Mouse (Mus musculus) kidney, embryonic 15.5 days (tissue): ENCODE data around the gene Pf4. TPM values are rescaled to one million over a fixed set of nuclear protein-coding genes. Genes with fewer than 3 reads are reported as not detected.

Source experiments
- ATAC-seq: fragments of 200-750 bp; cut with Nextera tagmentation; replicated peaks from 2 replicates; pipeline ENCODE4 v1.8.0; 2017; ENCODE audit warnings: moderate TSS enrichment; ENCODE audit not compliant: low FRiP score
- H3K27ac ChIP-seq: fragments of 300-500 bp; sonication (generic); 2 replicates; pipeline ENCODE4 v1.5.1; 2015; ENCODE audit warnings: mild to moderate bottlenecking, inconsistent platforms
- H3K27me3 ChIP-seq: fragments of 300-500 bp; sonication (generic); 2 replicates; pipeline ENCODE4 v1.6.1; 2015; ENCODE audit warnings: inconsistent platforms
- H3K36me3 ChIP-seq: fragments of 300-500 bp; sonication (generic); 2 replicates; pipeline ENCODE4 v1.6.1; 2015; ENCODE audit warnings: inconsistent platforms
- H3K4me1 ChIP-seq: fragments of 300-500 bp; sonication (generic); 2 replicates; pipeline ENCODE4 v1.6.1; 2015; ENCODE audit warnings: inconsistent platforms
- H3K4me2 ChIP-seq: fragments of 300-500 bp; sonication (generic); 2 replicates; pipeline ENCODE4 v1.6.1; 2015; ENCODE audit warnings: moderate library complexity, mild to moderate bottlenecking, inconsistent platforms
- H3K4me3 ChIP-seq: fragments of 300-500 bp; sonication (generic); replicated peaks from 2 replicates; pipeline ENCODE4 v1.5.1; 2015; ENCODE audit warnings: mild to moderate bottlenecking, inconsistent platforms
- H3K9ac ChIP-seq: fragments of 300-500 bp; sonication (generic); 2 replicates; pipeline ENCODE4 v1.6.1; 2015; ENCODE audit warnings: mild to moderate bottlenecking, inconsistent platforms
- H3K9me3 ChIP-seq: fragments of 300-500 bp; sonication (generic); replicated peaks from 2 replicates; pipeline ENCODE4 v1.6.1; 2016; ENCODE audit warnings: inconsistent platforms
- WGBS: fragments of 180-500 bp; shearing (Covaris S2); methylation state at CpG from one replicate; pipeline ENCODE4 v1.1.7; 2015; ENCODE audit warnings: mixed read lengths; 5-methylcytosine and 5-hydroxymethylcytosine counted together
- polyA plus RNA-seq: library from polyadenylated mRNA; unstranded; fragments of >200 nt; fragmentation: Nextera tagmentation; extraction: Ambion mirVana; gene quantifications from 2 replicates; pipeline ENCODE4 v1.2.1, GENCODE M21; 2015

Pf4 gene
- polyA plus RNA-seq = 37.4 and 38.0 TPM in 2 replicates

DNA sequence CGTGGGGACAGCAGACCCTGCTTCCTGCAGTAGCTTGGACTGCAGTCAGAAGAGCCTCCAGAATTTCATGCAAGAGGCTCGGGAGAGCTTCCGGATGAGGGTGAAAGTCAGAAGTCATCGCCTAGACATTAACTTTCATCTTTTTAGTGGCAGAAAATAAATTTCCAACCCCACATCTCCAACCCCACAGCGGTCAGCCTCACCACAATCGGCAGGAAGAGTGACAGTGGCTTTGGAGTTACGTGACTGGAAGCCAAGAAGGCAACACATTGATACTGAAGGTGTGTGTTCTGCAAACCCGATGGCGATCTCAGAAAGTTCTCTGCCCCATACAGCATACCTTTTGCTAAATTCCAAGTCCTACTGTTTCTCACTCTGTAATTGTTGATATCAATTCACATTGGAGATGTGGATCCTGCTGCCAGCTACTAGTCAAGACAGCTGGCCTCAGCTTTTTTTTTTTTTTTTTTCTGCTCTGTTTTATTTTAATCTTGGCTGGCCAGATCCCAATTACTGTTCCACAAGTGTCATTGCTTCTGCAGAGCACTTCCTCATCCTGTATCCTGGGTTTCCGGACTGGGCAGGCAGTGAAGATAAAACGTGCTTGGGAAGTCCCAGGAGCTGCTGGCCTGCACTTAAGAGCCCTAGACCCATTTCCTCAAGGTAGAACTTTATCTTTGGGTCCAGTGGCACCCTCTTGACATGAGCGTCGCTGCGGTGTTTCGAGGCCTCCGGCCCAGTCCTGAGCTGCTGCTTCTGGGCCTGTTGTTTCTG, at the start of gene Pf4:
Gene Pf4, plus strand, starts transcription at position 556 of the 774 bp plus-strand sequence.
- Histone ChIP-seq H3K9me3 (no peaks in the 10 kb centered on the region), H3K4me2 (peak within 1 kb of the TSS; percentile 5; the same call in 1 of the 2 replicates), H3K27me3 (no peaks in the 10 kb centered on the region), H3K4me1 (0 out of 2 replicates have a peak, but pooled peaks cover 3% of the 10 kb centered on the region), H3K9ac (no peak within 1 kb of the TSS), H3K4me3 (no peak within 1 kb of the TSS), H3K36me3 (no peaks in the 10 kb centered on the region), H3K27ac (peak within 1 kb of the TSS; percentile 41)
- no peak for ATAC-seq
- WGBS = 73% methylated on average over 16 of the region's 16 CpGs

- 89% methylated on average over 3 of the region's 3 CpGs for WGBS
- Histone ChIP-seq H3K27ac (no peak overlapping the region), H3K9ac (no peak overlapping the region), H3K4me1 (no peaks in the 10 kb centered on the region), H3K4me2 (no peak overlapping the region), H3K4me3 (no peak overlapping the region), H3K9me3 (no peaks in the 10 kb centered on the region), H3K36me3 (no peaks in the 10 kb centered on the region), H3K27me3 (no peaks in the 10 kb centered on the region)
- ATAC-seq = no peak
Measured at GRCm38 (mm10) chr5:90722656-90723055, 49.6 kb upstream of the Pf4 start.

DNA sequence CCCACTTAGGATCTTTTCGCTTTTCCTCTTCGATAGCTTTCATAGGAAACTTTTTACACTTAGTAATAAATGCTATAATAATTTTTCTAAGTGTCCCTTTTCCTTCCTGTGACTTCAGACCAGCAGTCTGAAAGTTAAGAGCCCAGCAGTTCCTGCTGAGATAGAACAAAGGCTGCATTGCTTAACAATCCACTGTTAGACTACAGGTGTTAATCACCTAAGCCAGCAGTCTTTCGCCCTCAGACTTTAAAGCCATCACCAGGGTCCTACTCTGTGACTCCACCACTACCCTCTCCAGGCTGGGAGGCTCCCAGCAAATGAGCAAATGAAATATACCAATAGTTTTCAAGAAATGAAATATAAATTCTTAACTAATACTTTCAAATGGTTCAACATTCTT, 44.0 kb upstream of the Pf4 start:
- no peak overlapping the region for H3K9ac ChIP-seq
- no peak overlapping the region for H3K4me3 ChIP-seq
- H3K9me3 ChIP-seq = no peaks in the 10 kb centered on the region
- H3K4me2 ChIP-seq = no peak overlapping the region
- no peaks in the 10 kb centered on the region for H3K27me3 ChIP-seq
- H3K36me3 ChIP-seq = no peaks in the 10 kb centered on the region
- H3K4me1 ChIP-seq = no peaks in the 10 kb centered on the region
- no peak overlapping the region for H3K27ac ChIP-seq
- no peak for ATAC-seq
- WGBS = 37% methylated on average over 3 of the region's 3 CpGs

GRCm38 (mm10) chr5:90731480-90731879, 40.8 kb upstream of the Pf4 start:
- no peak overlapping the region for H3K9ac ChIP-seq
- H3K4me1 ChIP-seq = no peaks in the 10 kb centered on the region
- H3K4me2 ChIP-seq = no peak overlapping the region
- no peaks in the 10 kb centered on the region for H3K9me3 ChIP-seq
- no peak overlapping the region for H3K27ac ChIP-seq
- WGBS = 72% methylated on average over 4 of the region's 4 CpGs
- no peak for ATAC-seq
- no peaks in the 10 kb centered on the region for H3K36me3 ChIP-seq
- no peaks in the 10 kb centered on the region for H3K27me3 ChIP-seq
- no peak overlapping the region for H3K4me3 ChIP-seq

GRCm38 (mm10) chr5:90742029-90742428, 30.2 kb upstream of the Pf4 start:
- Histone ChIP-seq H3K4me1 (0 out of 2 replicates have a peak, but pooled peaks cover 3% of the 10 kb centered on the region), H3K27ac (no peak overlapping the region), H3K27me3 (no peaks in the 10 kb centered on the region), H3K9ac (no peak overlapping the region), H3K36me3 (no peaks in the 10 kb centered on the region), H3K4me3 (no peak overlapping the region), H3K9me3 (no peaks in the 10 kb centered on the region), H3K4me2 (no peak overlapping the region)
- 42% methylated on average over 4 of the region's 4 CpGs for WGBS
- ATAC-seq = no peak

GRCm38 (mm10) chr5:90753934-90754333, 18.3 kb upstream of the Pf4 start:
- Histone ChIP-seq H3K27ac (no peak overlapping the region), H3K9me3 (no peaks in the 10 kb centered on the region), H3K4me3 (no peak overlapping the region), H3K27me3 (peaks cover 2% of the 10 kb centered on the region; the same call in 1 of the 2 replicates), H3K36me3 (no peaks in the 10 kb centered on the region), H3K4me2 (no peak overlapping the region), H3K4me1 (peaks cover 8% of the 10 kb centered on the region), H3K9ac (no peak overlapping the region)
- no peak for ATAC-seq
- WGBS = 89% methylated on average over 1 of the region's 1 CpGs

GRCm38 (mm10) chr5:90758020-90758605, 14.1 kb upstream of the Pf4 start:
- Histone ChIP-seq H3K27ac (no peak overlapping the region), H3K9me3 (no peaks in the 10 kb centered on the region), H3K4me2 (no peak overlapping the region), H3K9ac (no peak overlapping the region), H3K27me3 (peaks cover 12% of the 10 kb centered on the region), H3K4me1 (peaks cover 17% of the 10 kb centered on the region), H3K4me3 (no peak overlapping the region), H3K36me3 (no peaks in the 10 kb centered on the region)
- WGBS = 48% methylated on average over 5 of the region's 5 CpGs
- no peak; the same call in 1 of the 2 replicates for ATAC-seq

- Histone ChIP-seq H3K9ac (no peak within 1 kb of the TSS), H3K4me1 (peaks cover 17% of the 10 kb centered on the region), H3K27ac (no peak within 1 kb of the TSS), H3K4me3 (peak within 1 kb of the TSS; percentile 41), H3K9me3 (no peaks in the 10 kb centered on the region), H3K27me3 (peaks cover 12% of the 10 kb centered on the region), H3K4me2 (peak within 1 kb of the TSS; percentile 76), H3K36me3 (no peaks in the 10 kb centered on the region)
- 4% methylated on average over 32 of the region's 32 CpGs for WGBS
- ATAC-seq = no peak
Measured at GRCm38 (mm10) chr5:90759077-90760065, 12.9 kb upstream of the Pf4 start, which contains the start of gene Cxcl5. Cxcl5 (plus strand) TSS chr5:90759360.

DNA sequence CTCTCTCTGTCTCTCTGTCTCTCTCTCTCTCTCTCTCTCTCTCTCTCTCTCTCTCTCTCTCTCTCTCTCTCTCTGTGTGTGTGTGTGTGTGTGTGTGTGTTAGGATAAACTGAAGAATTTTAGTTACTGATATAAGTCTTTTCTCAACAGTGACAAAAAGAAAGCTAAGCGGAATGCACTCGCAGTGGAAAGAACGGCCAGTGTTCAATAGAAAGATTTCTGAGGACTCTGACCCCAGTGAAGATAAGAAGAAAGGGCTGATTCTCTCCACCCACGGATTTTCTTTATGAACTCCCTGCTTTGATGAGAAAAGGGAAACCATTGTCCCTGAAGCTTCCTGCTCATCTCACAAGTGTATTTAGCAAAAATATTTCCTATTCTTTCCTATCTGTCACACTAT, 11.9 kb upstream of the Pf4 start:
- Histone ChIP-seq H3K9ac (no peak overlapping the region), H3K9me3 (no peaks in the 10 kb centered on the region), H3K4me2 (no peak overlapping the region), H3K27ac (no peak overlapping the region), H3K4me1 (peaks cover 17% of the 10 kb centered on the region), H3K27me3 (peaks cover 12% of the 10 kb centered on the region), H3K36me3 (no peaks in the 10 kb centered on the region), H3K4me3 (no peak overlapping the region)
- no peak for ATAC-seq
- WGBS = 60% methylated on average over 4 of the region's 4 CpGs

DNA sequence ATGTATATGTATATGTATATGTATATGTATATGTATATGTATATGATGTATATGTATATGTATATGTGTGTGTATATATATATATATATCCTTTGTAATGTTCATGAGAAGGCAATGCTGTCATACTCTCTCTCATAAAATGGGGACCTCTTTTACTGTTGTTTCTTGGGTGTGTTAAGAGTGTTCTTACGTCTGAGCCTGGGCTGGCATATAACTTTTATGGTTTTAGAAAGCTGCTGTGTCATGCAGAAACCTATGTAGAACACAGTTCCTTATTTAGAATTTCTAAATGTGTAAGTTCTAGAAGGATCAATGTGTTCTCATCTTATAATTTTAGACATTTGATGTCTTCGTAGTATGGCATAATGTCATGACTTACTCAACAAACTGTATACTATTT, 11.4 kb upstream of the Pf4 start:
- WGBS = 92% methylated on average over 2 of the region's 2 CpGs
- Histone ChIP-seq H3K9ac (no peak overlapping the region), H3K9me3 (no peaks in the 10 kb centered on the region), H3K36me3 (no peaks in the 10 kb centered on the region), H3K4me3 (no peak overlapping the region), H3K4me1 (peaks cover 17% of the 10 kb centered on the region), H3K4me2 (no peak overlapping the region), H3K27ac (no peak overlapping the region), H3K27me3 (peaks cover 12% of the 10 kb centered on the region)
- ATAC-seq = no peak

DNA sequence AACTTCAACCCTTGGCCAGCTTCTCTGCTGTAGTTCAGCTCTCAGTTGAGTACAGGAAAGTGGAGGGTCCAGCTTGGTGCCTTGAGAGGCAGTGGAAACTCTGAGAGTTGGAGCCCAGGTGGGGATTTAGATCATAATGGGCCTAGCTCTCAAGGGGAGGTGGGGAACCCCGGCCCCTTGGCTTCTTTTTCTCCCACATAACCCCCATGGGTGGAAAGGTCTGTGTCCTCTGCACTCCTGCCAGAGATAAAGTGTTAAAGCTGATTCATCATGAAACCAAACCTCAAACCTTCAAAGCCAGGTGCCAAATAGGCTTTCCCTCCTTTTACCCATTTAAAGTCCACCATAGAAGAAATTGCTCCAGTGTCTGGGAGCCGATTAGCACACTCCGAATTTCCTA, 10.4 kb upstream of the Pf4 start:
- 90% methylated on average over 3 of the region's 3 CpGs for WGBS
- no peak for ATAC-seq

More for the DNA sequence above, 10.4 kb upstream of the Pf4 start:
- Histone ChIP-seq H3K4me1 (peaks cover 17% of the 10 kb centered on the region), H3K27ac (no peak overlapping the region), H3K36me3 (no peaks in the 10 kb centered on the region), H3K9me3 (no peaks in the 10 kb centered on the region), H3K4me2 (no peak overlapping the region), H3K9ac (no peak overlapping the region), H3K27me3 (peaks cover 12% of the 10 kb centered on the region), H3K4me3 (no peak overlapping the region)
